Mouse (Mus musculus): Measurements from ENCODE around the gene Armcx2. TPM values are rescaled to one million over a fixed set of nuclear protein-coding genes. Genes with fewer than 3 reads are reported as not detected.

The Armcx2 gene
- polyA plus RNA-seq (2017; shearing (Covaris generic)) = 12.0 TPM

DNA sequence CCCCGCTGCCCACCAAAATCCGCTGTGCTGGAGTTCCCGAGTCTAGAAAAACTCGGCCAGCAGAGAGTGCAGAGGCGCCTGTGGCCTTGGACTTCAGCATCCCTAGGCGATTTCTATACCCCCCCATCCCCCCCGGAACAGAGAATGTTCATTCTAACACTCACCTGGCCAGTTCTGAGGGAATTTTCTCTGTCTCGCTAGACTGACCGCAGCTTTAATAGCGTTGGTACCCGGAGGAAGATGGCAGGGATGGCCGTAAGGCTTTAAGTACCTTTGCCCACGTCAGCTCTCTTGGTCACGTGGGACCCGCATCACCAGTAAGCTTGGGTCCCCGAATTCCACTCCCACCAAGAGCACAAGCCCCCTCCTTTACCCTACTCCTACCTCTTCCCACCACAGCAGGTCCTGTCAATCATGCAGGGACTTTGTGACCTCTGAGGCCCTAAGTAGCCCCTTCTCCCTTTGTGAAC lies at the start of gene Armcx2:
Gene Armcx2 (minus strand): TSS at position 467 of the 470 bp plus-strand sequence.

GRCm38 (mm10) chrX:134756434-134757292 lies 52.4 kb downstream of the Armcx2 start, which contains the start of gene Armcx3:
Gene Armcx3 (plus strand): TSS chrX:134756595.

Other genes with a start within 250 kb of the Armcx2 start
- gene Btk, start 225.7 kb downstream of the Armcx2 start, polyA plus RNA-seq (2017; shearing (Covaris generic)) = 1.2 TPM
- 268 TPM for gene Rpl36a, start 223.6 kb downstream of the Armcx2 start, polyA plus RNA-seq (2017; shearing (Covaris generic))
- gene Gla, start 208.1 kb downstream of the Armcx2 start, polyA plus RNA-seq (2017; shearing (Covaris generic)) = 3.6 TPM
- gene Hnrnph2, start 208.0 kb downstream of the Armcx2 start, polyA plus RNA-seq (2017; shearing (Covaris generic)) = 146 TPM
- gene Armcx4, start 122.7 kb downstream of the Armcx2 start, polyA plus RNA-seq (2017; shearing (Covaris generic)) = 0.95 TPM
- gene Armcx1, start 91.3 kb downstream of the Armcx2 start, polyA plus RNA-seq (2017; shearing (Covaris generic)) = 2.5 TPM
- gene Armcx6, start 57.8 kb downstream of the Armcx2 start, polyA plus RNA-seq (2017; shearing (Covaris generic)) = 2.6 TPM
- gene Armcx3, start 52.6 kb downstream of the Armcx2 start, polyA plus RNA-seq (2017; shearing (Covaris generic)) = 23.1 TPM
- 0.37 TPM for gene Nxf2, start 155.5 kb upstream of the Armcx2 start, polyA plus RNA-seq (2017; shearing (Covaris generic))
- 8.3 TPM for gene Zmat1, start 200.0 kb upstream of the Armcx2 start, polyA plus RNA-seq (2017; shearing (Covaris generic))